Mouse (Mus musculus) stomach, embryonic 16.5 days (tissue): ENCODE measurements around the gene Tmem97. TPM values are rescaled to one million over a fixed set of nuclear protein-coding genes. Genes with fewer than 3 reads are reported as not detected.
A peak's percentile ranks its signal among the peaks of the same experiment; 100 is the strongest.
"Not testable (repeated sequence)": the region's sequence is repeated elsewhere in the genome, so short reads cannot be mapped to it uniquely, and the experiment has no call there.

Experiments used
- ATAC-seq: fragments of 200-750 bp; cut with Nextera tagmentation; 2 replicates; pipeline ENCODE4 v1.8.0; 2017; ENCODE audit warnings: moderate number of reproducible peaks, moderate TSS enrichment; ENCODE audit not compliant: insufficient read depth, low FRiP score
- H3K27ac ChIP-seq: fragments of 300-500 bp; sonication (generic); 2 replicates; pipeline ENCODE4 v1.5.1; 2014; ENCODE audit warnings: low read length
- H3K27me3 ChIP-seq: fragments of 300-500 bp; sonication (generic); 2 replicates; pipeline ENCODE4 v1.6.1; 2014; ENCODE audit warnings: low read length, control low read depth, mixed read lengths; ENCODE audit not compliant: control insufficient read depth, insufficient read depth
- H3K36me3 ChIP-seq: fragments of 300-500 bp; sonication (generic); 2 replicates; pipeline ENCODE4 v1.6.1; 2014; ENCODE audit warnings: low read length; ENCODE audit not compliant: control insufficient read depth, insufficient read depth
- H3K4me1 ChIP-seq: fragments of 300-500 bp; sonication (generic); 2 replicates; pipeline ENCODE4 v1.6.1; 2014; ENCODE audit warnings: low read length, control low read depth, mixed read lengths; ENCODE audit not compliant: control insufficient read depth, insufficient read depth
- H3K4me2 ChIP-seq: fragments of 300-500 bp; sonication (generic); 2 replicates; pipeline ENCODE4 v1.6.1; 2014; ENCODE audit warnings: low read depth, low read length, mixed read lengths
- H3K4me3 ChIP-seq: fragments of 300-500 bp; sonication (generic); replicated peaks from 2 replicates; pipeline ENCODE4 v1.5.1; 2014; ENCODE audit warnings: mild to moderate bottlenecking, low read length
- H3K9ac ChIP-seq: fragments of 300-500 bp; sonication (generic); 2 replicates; pipeline ENCODE4 v1.6.1; 2014; ENCODE audit warnings: low read length
- H3K9me3 ChIP-seq: fragments of 300-500 bp; sonication (generic); replicated peaks from 2 replicates; pipeline ENCODE4 v1.6.1; 2016; ENCODE audit warnings: low read length, control low read depth; ENCODE audit not compliant: control insufficient read depth
- WGBS: fragments of 180-500 bp; shearing (Covaris S2); extraction: QIAGEN DNeasy Blood & Tissue Kit; methylation state at CpG from one replicate; pipeline ENCODE4 v1.1.7; 2014; 5-methylcytosine and 5-hydroxymethylcytosine counted together
- polyA plus RNA-seq: library from polyadenylated mRNA; unstranded; fragments of >200 nt; fragmentation: Nextera tagmentation; extraction: Ambion mirVana; gene quantifications from 2 replicates; pipeline ENCODE4 v1.2.1, GENCODE M21; 2015

Tmem97 gene
- polyA plus RNA-seq, result 213 and 223 TPM in 2 replicates

DNA sequence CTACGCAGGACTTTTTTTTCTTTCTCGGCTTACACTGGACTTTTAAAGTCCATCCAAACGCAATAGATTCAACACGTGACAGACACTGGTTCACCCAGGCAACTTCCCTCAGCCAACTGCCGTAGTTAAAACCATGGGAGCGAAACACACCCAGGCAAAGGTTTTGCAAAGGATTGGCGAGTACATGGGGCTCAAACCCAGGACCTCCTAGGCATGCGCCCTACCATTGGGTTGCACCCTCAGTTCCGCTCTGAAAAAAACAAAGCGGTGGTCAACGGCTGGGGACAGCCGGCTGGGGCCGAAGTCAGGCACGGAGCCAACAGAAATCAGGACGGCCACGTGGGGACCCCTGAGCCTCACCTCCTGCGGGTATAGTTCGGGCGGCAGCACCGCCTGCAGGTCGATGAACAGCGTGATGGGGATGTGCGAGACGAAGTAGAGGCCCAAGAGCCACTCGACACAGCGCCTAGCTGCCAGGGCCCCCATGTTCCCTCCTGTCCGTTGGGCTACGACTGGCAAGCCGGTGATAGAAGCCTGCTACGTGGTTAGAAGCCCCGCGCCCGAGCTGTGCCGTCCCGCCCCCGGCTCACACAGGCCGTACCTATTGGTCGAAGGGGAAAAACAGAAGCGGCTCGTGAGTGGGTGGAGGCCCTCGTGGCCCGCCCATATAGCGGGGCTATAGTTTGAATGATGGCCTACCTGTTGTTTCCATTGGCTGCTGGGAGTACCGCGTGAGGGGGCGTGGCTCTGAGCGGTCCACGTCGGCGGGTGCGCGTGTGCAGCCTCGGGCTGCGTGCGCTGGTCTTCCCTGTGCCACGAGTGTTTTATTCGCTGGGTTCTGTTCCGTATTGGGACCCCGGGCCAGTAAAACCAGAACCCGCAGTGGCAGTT, at the start of gene Tmem97:
Gene Tmem97, minus strand, starts transcription at position 610 of the 891 bp plus-strand sequence.
- Histone ChIP-seq H3K4me2 (peak within 1 kb of the TSS; percentile 85), H3K9ac (peak within 1 kb of the TSS; percentile 81), H3K27ac (peak within 1 kb of the TSS; percentile 84), H3K4me1 (peaks cover 15% of the 10 kb centered on the region), H3K9me3 (peaks cover 7% of the 10 kb centered on the region; the same call in 1 of the 2 replicates), H3K36me3 (no peaks in the 10 kb centered on the region), H3K4me3 (peak within 1 kb of the TSS; percentile 77), H3K27me3 (no peaks in the 10 kb centered on the region)
- WGBS, result under 1% methylated on average over 60 of the region's 60 CpGs
- peak; percentile 100 for ATAC-seq

- Histone ChIP-seq H3K27ac (no peak overlapping the region), H3K27me3 (no peaks in the 10 kb centered on the region), H3K36me3 (peaks cover 4% of the 10 kb centered on the region), H3K4me2 (no peak overlapping the region), H3K4me3 (no peak overlapping the region), H3K4me1 (0 out of 2 replicates have a peak, but pooled peaks cover 2% of the 10 kb centered on the region), H3K9me3 (no peaks in the 10 kb centered on the region), H3K9ac (no peak overlapping the region)
- no peak for ATAC-seq
- WGBS, result 71% methylated on average over 4 of the region's 4 CpGs
Measured at GRCm38 (mm10) chr11:78600051-78600450, 49.5 kb upstream of the Tmem97 start.

- Histone ChIP-seq H3K9me3 (no peaks in the 10 kb centered on the region), H3K9ac (no peak overlapping the region), H3K27me3 (no peaks in the 10 kb centered on the region), H3K4me2 (no peak overlapping the region), H3K4me1 (0 out of 2 replicates have a peak, but pooled peaks cover 2% of the 10 kb centered on the region), H3K36me3 (peaks cover 4% of the 10 kb centered on the region), H3K4me3 (no peak overlapping the region), H3K27ac (no peak overlapping the region)
- ATAC-seq, result no peak
- 64% methylated on average over 3 of the region's 3 CpGs for WGBS
Measured at GRCm38 (mm10) chr11:78598763-78599415, 48.3 kb upstream of the Tmem97 start.

DNA sequence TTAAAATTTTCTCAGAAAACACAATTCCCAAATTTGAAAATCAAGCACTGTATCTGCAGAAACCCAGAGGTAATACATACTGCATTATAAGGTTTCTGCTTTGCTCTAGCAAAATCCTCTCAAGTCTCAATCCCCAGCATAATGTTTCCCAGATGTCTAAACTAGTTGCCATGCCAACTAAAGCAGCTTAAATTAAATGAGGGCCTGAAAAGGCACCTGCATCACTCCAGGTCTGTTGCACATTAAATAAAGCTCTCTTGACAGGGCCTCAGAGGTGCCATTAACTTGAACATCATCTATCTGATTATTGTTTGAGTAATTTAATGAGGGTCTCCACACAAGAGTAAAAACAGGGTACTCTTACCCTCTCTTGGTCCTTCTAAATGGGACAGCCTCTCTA, 46.2 kb upstream of the Tmem97 start:
- H3K27me3 ChIP-seq, result no peaks in the 10 kb centered on the region
- no peak for ATAC-seq
- no peak overlapping the region for H3K4me2 ChIP-seq
- no peak overlapping the region for H3K9ac ChIP-seq
- no peaks in the 10 kb centered on the region for H3K9me3 ChIP-seq
- 0 out of 2 replicates have a peak, but pooled peaks cover 2% of the 10 kb centered on the region for H3K4me1 ChIP-seq
- no peak overlapping the region for H3K4me3 ChIP-seq
- no peak overlapping the region for H3K27ac ChIP-seq
- H3K36me3 ChIP-seq, result no peaks in the 10 kb centered on the region; the same call in 1 of the 2 replicates

- Histone ChIP-seq H3K4me1 (0 out of 2 replicates have a peak, but pooled peaks cover 2% of the 10 kb centered on the region), H3K9me3 (no peaks in the 10 kb centered on the region), H3K4me2 (no peak overlapping the region), H3K27ac (no peak overlapping the region), H3K36me3 (no peaks in the 10 kb centered on the region; the same call in 1 of the 2 replicates), H3K9ac (no peak overlapping the region), H3K4me3 (no peak overlapping the region), H3K27me3 (no peaks in the 10 kb centered on the region)
- ATAC-seq, result no peak
- 78% methylated on average over 2 of the region's 2 CpGs for WGBS
Measured at GRCm38 (mm10) chr11:78595773-78596172, 45.2 kb upstream of the Tmem97 start.

DNA sequence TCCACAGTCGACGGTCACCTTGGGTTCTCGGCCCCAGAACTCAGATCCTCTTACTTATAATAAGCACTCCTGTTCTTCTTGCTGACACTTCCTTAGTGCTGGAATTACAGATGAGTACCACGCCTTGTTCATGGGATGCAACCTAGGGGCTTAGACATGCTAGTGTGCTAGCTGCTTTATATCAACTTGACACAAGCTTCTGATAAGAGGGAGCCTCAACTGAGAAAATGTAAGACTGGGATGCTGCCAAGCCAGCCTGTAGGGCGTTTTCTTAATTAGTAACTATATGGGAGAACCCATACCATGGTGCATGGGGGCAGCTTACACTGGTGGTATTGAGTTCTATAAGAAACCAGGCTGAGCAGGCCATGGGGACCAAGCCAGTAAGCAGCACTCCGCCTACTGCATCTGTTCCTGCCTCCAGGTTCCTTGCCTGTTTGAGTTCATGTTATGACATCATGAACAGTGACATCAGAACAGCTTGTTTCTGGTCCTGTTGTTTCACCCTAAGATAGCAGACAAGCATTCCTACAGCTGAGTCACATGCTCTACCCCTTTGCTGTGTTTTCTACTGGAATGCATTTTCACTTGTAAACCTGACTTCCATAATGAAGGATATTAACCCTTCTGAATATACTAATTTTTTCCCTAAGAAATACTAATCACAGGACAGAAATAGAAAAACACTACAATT, 43.8 kb upstream of the Tmem97 start:
- H3K9me3 ChIP-seq, result no peaks in the 10 kb centered on the region
- no peak overlapping the region for H3K9ac ChIP-seq
- H3K4me3 ChIP-seq, result no peak overlapping the region
- no peaks in the 10 kb centered on the region for H3K27me3 ChIP-seq
- WGBS, result 82% methylated on average over 6 of the region's 6 CpGs
- no peaks in the 10 kb centered on the region; the same call in 1 of the 2 replicates for H3K36me3 ChIP-seq
- H3K4me1 ChIP-seq, result 0 out of 2 replicates have a peak, but pooled peaks cover 2% of the 10 kb centered on the region
- no peak overlapping the region for H3K27ac ChIP-seq
- no peak for ATAC-seq
- no peak overlapping the region for H3K4me2 ChIP-seq

DNA sequence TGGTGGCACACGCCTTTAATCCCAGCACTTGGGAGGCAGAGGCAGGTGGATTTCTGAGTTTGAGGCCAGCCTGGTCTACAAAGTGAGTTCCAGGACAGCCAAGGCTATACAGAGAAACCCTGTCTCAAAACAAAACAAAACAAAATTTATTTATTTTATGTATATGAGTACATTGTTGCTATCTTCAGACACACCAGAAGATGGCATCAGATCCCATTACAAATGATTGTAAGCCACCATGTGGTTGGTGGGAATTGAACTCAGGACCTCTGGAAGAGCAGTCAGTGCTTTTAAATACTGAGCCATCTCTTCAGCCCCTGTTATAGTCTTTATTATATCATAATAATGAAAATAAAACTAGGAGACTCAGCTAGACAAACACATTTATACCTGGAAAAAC, 37.1 kb upstream of the Tmem97 start:
- not testable (repeated sequence) for H3K9ac ChIP-seq, H3K36me3 ChIP-seq, H3K9me3 ChIP-seq, H3K27me3 ChIP-seq, H3K4me2 ChIP-seq, H3K4me1 ChIP-seq, H3K4me3 ChIP-seq, ATAC-seq, H3K27ac ChIP-seq
- 91% methylated on average over 1 of the region's 1 CpGs for WGBS

DNA sequence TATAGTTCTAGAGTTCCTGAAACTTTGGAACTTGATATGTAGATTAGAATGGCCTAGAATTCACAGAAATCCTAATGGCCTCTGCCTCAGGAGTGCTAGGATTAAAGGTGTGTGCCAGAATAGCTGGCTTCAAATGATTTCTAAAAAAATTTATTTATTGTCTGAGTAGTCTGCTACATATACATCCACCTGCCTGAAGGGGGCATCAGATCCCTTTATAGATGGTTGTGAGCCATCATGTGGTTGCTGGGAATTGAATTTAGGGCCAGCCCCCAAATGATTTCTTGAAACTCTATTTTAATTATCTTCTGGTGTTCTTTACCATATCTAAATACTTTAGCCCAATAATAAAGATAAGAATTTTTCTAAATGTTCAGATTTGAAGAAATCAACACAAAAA, 35.5 kb upstream of the Tmem97 start:
- Histone ChIP-seq H3K4me3 (no peak overlapping the region), H3K9ac (no peak overlapping the region), H3K36me3 (0 out of 2 replicates have a peak, but pooled peaks cover 10% of the 10 kb centered on the region), H3K27me3 (no peaks in the 10 kb centered on the region), H3K4me2 (no peak overlapping the region), H3K4me1 (no peaks in the 10 kb centered on the region), H3K9me3 (no peaks in the 10 kb centered on the region), H3K27ac (no peak overlapping the region)
- ATAC-seq, result no peak
